Mouse (Mus musculus) kidney, adult 18-20 months (tissue): ENCODE results near the gene Rexo2.
A peak's percentile ranks its signal among the peaks of the same experiment; 100 is the strongest.
"Not testable (repeated sequence)": the region's sequence is repeated elsewhere in the genome, so short reads cannot be mapped to it uniquely, and the experiment has no call there.

Experiments used
- DNase-seq: peaks from one replicate; pipeline ENCODE4 v3.0.0; 2021

Rexo2 gene

GRCm38 (mm10) chr9:48472441-48473025, 7.9 kb downstream of the Rexo2 start:
- no peak for DNase-seq

GRCm38 (mm10) chr9:48467471-48467870, 13.0 kb downstream of the Rexo2 start:
- not testable (repeated sequence) for DNase-seq

- DNase-seq = peak; percentile 78
These were observed 13.6 kb downstream of the Rexo2 start for GRCm38 (mm10) chr9:48466804-48467203.

- no peak for DNase-seq
These were observed 14.8 kb downstream of the Rexo2 start for GRCm38 (mm10) chr9:48465671-48466070.

GRCm38 (mm10) chr9:48461545-48461944, 18.9 kb downstream of the Rexo2 start:
- DNase-seq = no peak

- no peak for DNase-seq
These were observed 19.7 kb downstream of the Rexo2 start for GRCm38 (mm10) chr9:48460720-48461119.

GRCm38 (mm10) chr9:48459391-48459790, 21.0 kb downstream of the Rexo2 start:
- no peak for DNase-seq

GRCm38 (mm10) chr9:48458879-48459278, 21.5 kb downstream of the Rexo2 start:
- DNase-seq = no peak

GRCm38 (mm10) chr9:48455961-48456360, 24.5 kb downstream of the Rexo2 start:
- DNase-seq = no peak

GRCm38 (mm10) chr9:48450066-48450465, 30.4 kb downstream of the Rexo2 start:
- DNase-seq = no peak

- DNase-seq = no peak
These were observed 32.6 kb downstream of the Rexo2 start for GRCm38 (mm10) chr9:48447783-48448209.

GRCm38 (mm10) chr9:48444821-48445220, 35.6 kb downstream of the Rexo2 start:
- DNase-seq = no peak

GRCm38 (mm10) chr9:48443873-48444272, 36.5 kb downstream of the Rexo2 start:
- DNase-seq = no peak

- no peak for DNase-seq
These were observed 48.0 kb downstream of the Rexo2 start for GRCm38 (mm10) chr9:48432449-48432848.

- DNase-seq = no peak
These were observed 53.2 kb downstream of the Rexo2 start for GRCm38 (mm10) chr9:48427176-48427575.

- no peak for DNase-seq
These were observed 57.2 kb downstream of the Rexo2 start for GRCm38 (mm10) chr9:48423256-48423655.

- no peak for DNase-seq
These were observed 58.0 kb downstream of the Rexo2 start for GRCm38 (mm10) chr9:48422382-48422781.

GRCm38 (mm10) chr9:48421561-48421960, 58.9 kb downstream of the Rexo2 start:
- DNase-seq = no peak

- DNase-seq = no peak
These were observed 59.4 kb downstream of the Rexo2 start for GRCm38 (mm10) chr9:48421029-48421428.

GRCm38 (mm10) chr9:48420437-48420836, 60.0 kb downstream of the Rexo2 start:
- no peak for DNase-seq

GRCm38 (mm10) chr9:48418829-48419228, 61.6 kb downstream of the Rexo2 start:
- DNase-seq = no peak
